Mouse (Mus musculus) heart, adult 2 months (tissue): ENCODE results near the gene Pdzd2.

Source experiments
- CTCF ChIP-seq: fragments of 200-600 bp; IDR thresholded peaks from 2 replicates; pipeline ENCODE4 v1.8.1; 2022; ENCODE audit warnings: antibody characterized with exemption, mild to moderate bottlenecking, moderate library complexity
- POLR2A ChIP-seq: fragments of 200-500 bp; IDR thresholded peaks from 2 replicates; pipeline ENCODE4 v1.6.1; 2011; ENCODE audit warnings: mild to moderate bottlenecking, low read depth, low read length, control low read depth; ENCODE audit not compliant: insufficient read depth

- TF ChIP-seq POLR2A, result no peak
- no peak for TF ChIP-seq CTCF
Observed at GRCm38 (mm10) chr15:12362701-12363040, 377.1 kb downstream of the Pdzd2 start.
